Mouse (Mus musculus) adipocyte (in vitro differentiated cells): ENCODE data around the gene Dvl2.
"Not testable (repeated sequence)": the region's sequence is repeated elsewhere in the genome, so short reads cannot be mapped to it uniquely, and the experiment has no call there.

Experiments
- DNase-seq: peaks from one replicate; pipeline ENCODE4 v3.0.0-alpha.2; 2016; ENCODE audit warnings: low spot score

The Dvl2 gene

GRCm38 (mm10) chr11:70000396-70000898, at the start of gene Dvl2:
Gene Dvl2 (plus strand): TSS chr11:70000595.
- DNase-seq = peak; percentile 97

GRCm38 (mm10) chr11:69950807-69951459, 49.5 kb upstream of the Dvl2 start:
- DNase-seq = no peak

DNA sequence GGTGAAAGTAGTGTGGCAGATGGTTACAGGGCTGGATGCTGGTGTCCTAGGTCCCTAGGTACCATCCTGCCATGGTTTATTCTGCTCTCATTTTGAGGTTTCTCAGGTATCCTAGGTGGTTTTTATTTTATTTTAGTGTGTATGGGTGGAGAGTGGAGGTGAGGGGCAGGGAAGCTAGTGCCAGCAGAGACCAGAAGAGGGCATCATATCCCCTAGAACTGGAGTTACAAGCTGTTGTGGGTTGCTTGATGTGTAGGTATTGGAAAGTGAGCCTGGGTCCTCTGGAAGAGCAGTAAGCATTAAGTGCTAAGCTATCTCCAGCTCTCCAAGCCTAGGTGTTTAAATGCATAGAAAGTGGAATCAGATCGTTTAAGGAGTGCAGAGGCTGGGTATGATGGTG, 48.1 kb upstream of the Dvl2 start:
- DNase-seq = no peak

GRCm38 (mm10) chr11:69953267-69953915, 47.0 kb upstream of the Dvl2 start:
- DNase-seq = no peak

- not testable (repeated sequence) for DNase-seq
Observed at GRCm38 (mm10) chr11:69955618-69956017, 44.8 kb upstream of the Dvl2 start.

- no peak for DNase-seq
Observed at GRCm38 (mm10) chr11:69956218-69956617, 44.2 kb upstream of the Dvl2 start.

DNA sequence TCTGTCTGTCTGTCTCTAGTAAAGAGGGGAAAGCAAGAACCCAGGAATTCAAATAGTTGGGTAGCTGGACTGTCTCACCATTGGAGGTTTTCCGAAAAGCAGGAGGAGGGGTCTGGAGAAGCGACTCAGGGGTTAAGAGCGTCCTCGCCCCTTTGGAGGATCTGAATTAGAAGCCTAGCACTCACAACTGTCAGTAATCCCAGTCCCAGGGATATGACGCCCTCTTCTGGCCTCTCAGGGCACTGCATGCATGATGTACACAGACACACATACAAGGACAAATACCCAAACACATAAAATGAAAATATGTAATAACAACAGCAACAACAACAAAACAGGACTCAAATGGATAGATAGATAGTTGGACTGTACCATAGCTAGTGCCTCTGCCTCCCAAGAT, 39.8 kb upstream of the Dvl2 start:
- DNase-seq = no peak

GRCm38 (mm10) chr11:69961841-69962240, 38.6 kb upstream of the Dvl2 start:
- DNase-seq = no peak

- DNase-seq = no peak
Observed at GRCm38 (mm10) chr11:69964650-69965270, 35.6 kb upstream of the Dvl2 start, which contains the start of gene Cldn7. Gene Cldn7 (plus strand): TSS chr11:69964779.

DNA sequence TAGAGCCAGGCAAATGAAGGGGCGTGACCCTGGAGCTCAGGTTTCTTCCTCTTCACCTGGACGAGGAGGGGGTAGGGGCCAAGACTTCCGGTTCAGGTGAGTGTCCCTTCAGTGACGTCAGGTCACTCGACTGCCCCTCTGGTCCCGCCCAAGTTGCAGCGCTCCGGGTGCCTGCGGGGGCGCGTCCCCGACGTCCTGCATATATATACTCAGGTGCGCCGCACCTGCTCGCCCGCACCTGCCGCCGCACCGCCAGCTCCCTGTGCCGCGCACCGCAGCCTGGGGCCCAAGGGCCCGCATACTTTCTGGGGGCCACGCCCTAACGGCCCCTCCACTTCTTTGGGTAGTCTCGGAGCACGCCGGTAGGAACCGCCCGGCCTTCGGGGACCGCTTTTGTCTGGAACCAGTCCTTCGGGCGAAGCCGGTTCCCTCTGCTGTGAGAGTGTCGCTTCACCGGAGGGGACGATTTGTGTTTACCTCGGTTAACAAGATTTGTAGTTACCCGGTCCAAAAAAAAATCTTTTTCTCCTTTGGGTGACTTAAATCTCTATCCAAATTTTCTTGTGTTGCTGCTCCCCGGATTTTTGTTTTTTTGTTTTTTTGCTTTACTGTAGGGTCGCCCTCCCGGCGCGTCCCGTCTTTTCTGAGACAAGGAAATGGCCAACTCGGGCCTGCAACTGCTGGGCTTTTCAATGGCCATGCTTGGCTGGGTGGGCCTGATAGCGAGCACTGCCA, 35.0 kb upstream of the Dvl2 start:
- no peak for DNase-seq

DNA sequence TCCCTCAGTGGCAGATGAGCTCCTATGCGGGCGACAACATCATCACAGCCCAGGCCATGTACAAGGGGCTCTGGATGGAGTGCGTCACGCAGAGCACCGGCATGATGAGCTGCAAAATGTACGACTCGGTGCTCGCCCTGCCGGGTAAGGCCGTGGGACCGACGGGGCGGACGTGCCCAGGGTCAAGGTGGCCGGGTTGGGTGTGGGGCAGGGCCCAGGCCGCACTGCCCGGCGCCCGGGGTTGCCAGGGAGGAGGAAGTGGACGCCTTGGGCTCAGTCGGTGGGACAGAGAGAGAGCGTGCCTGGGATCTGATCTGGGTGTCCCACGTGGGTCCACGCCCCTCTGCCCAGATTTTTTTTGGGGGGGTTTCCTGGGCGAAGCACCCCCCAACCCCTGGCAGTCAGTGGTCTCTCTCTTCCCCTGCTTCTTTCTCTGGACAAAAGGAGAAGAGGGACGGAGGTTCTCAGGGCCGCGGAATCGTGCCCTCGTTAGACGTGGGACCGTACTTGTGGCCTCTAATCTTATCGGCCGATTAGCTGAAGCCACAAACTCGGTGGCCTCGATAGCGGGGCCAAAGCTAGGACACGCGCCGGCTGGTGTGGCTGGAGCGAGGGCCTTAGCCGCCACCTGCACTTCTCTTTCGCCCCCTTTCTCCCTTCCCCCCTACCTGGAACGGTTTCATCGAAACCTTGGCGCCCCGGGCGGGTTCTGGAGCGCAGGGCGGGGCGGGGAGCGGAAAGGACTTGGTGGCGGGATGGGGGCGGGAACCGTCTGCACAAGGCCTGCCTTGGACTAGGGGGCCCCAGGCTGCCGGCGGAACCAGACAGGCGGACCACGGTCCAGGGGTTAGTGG, 34.2 kb upstream of the Dvl2 start:
- DNase-seq = no peak

DNA sequence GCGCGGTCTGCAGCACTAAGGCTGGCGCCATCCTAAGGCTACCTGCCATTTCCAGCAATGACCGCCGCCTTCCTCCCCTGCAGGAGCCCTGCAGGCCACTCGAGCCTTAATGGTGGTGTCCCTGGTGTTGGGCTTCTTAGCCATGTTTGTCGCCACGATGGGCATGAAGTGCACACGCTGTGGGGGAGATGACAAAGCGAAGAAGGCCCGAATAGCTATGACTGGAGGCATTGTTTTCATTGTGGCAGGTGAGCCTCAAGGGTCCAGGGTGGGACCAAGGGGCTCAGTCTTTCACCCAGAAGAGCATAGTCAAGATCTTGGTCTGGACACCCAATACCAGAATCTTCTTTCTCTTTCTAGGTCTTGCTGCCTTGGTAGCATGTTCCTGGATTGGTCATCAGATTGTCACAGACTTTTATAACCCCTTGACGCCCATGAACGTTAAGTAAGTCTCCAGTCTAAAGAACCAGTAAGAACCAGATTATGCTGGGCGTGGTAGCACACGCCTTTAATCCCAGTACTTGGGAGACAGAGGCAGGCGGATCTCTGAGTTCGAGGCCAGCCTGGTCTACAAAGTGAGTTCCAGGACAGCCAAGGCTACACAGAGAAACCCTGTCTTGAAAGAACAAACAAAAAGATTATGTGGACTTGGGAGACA, 33.4 kb upstream of the Dvl2 start:
- DNase-seq = no peak

- no peak for DNase-seq
Observed at GRCm38 (mm10) chr11:69968793-69969192, 31.6 kb upstream of the Dvl2 start.

GRCm38 (mm10) chr11:69970222-69970621, 30.2 kb upstream of the Dvl2 start:
- no peak for DNase-seq

GRCm38 (mm10) chr11:69970775-69971174, 29.6 kb upstream of the Dvl2 start:
- DNase-seq = no peak

GRCm38 (mm10) chr11:69974907-69975306, 25.5 kb upstream of the Dvl2 start:
- no peak for DNase-seq

- no peak for DNase-seq
Observed at GRCm38 (mm10) chr11:69976271-69976670, 24.1 kb upstream of the Dvl2 start.

- no peak for DNase-seq
Observed at GRCm38 (mm10) chr11:69979827-69980195, 20.6 kb upstream of the Dvl2 start.

DNA sequence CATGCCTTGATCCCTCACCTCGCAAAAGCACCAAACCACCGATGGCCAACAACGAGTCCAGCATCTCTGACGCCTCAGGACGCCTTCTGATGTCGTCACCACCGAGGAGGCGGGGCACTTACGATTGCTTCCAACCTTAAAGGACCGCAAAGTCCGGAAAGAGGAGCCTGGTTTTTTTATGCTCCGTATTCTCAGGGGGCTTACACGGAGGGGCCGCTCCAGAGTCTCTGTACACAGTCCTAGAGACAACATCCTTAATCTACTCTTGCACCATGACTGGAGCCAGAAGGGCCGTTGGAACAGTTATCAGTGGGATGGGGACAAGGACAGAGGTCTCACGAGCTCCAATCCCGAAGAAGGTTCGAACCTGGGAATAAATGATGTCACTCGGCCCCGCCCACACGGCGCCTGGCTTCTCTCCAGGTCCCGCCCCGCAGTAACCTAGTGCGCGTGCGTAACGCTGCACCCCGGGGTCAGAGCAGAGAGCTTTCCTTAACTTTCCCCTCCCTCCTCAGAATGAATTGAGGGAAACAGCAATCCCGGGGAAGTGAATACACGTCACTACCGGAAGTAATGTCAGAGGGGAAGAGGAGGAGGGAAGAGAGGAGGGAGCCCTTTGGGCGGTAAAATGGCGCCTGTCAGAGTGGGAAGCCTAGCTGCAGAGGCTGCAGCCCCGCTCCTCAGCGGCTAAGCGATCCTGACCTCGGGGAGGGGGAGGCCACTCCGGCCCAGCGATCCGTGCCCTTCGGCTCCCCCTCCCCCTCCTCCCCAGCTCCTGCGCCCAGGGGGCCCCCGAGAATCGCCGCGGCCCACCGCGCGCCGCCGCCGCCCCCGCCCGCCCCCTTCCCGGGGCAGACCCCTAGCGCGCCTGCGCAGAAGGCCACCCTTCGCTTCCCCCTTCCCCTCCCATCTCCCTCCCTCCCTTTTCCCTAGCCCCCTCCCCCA, 19.9 kb upstream of the Dvl2 start:
- DNase-seq = peak; percentile 99
